26 mouse cellular contexts compared by ENCODE assay signal in genomic region chr12:70267314-70267713, GRCm38 (mm10). TPM values are rescaled to one million over a fixed set of nuclear protein-coding genes. Genes with fewer than 3 reads are reported as not detected.
A peak's percentile ranks its signal among the peaks of the same experiment; 100 is the strongest.
DNase-seq lines count a peak whose midpoint lies in the region; ATAC-seq and TF ChIP-seq lines count a peak whose summit lies in the region.
"Had no signal": no experiment of that assay in that cellular context is flagged by ENCODE, and none has a peak within 500 bp of the region (broad histone marks: within the 10 kb centered on the region; RNA-seq: fewer than 3 reads in every experiment).

No protein-coding gene starts in this region.

- no peak for TF ChIP-seq POLR2A in CH12.LX (IDR thresholded peaks at IDR 0.05; ENCODE audit: low read depth, low read length)

- 84% methylated on average over 9 of the region's 9 CpGs for WGBS in heart, embryonic 13.5 days
- WGBS in limb, embryonic 10.5 days = 86% methylated on average over 9 of the region's 9 CpGs
- 94% methylated on average over 9 of the region's 9 CpGs for WGBS in neural tube, embryonic 15.5 days

- no peak for TF ChIP-seq EP300 in CH12.LX (IDR thresholded peaks at IDR 0.05; ENCODE audit: low read length)

- H3K4me1 ChIP-seq in heart, embryonic 13.5 days = peaks cover 26% of the 10 kb centered on the region
- H3K4me1 ChIP-seq in CH12.LX (ENCODE audit: control insufficient read depth in 1 of 2, insufficient read depth in 2 of 2) = peaks cover 4 to 17% of the 10 kb centered on the region in 2 experiments; a peak in 2 of 4 replicates
- H3K4me1 ChIP-seq in limb, embryonic 10.5 days = peaks cover 27% of the 10 kb centered on the region
- H3K4me1 ChIP-seq in neural tube, embryonic 15.5 days = no peaks in the 10 kb centered on the region
- H3K4me1 ChIP-seq: forebrain, embryonic 13.5 days had no signal

- H3K27me3 ChIP-seq in heart, embryonic 13.5 days (replicated peaks) = no peaks in the 10 kb centered on the region
- H3K27me3 ChIP-seq in CH12.LX (replicated peaks) = no peaks in the 10 kb centered on the region
- no peaks in the 10 kb centered on the region for H3K27me3 ChIP-seq in limb, embryonic 10.5 days (ENCODE audit: low read depth, poor library complexity, severe bottlenecking)
- no peaks in the 10 kb centered on the region for H3K27me3 ChIP-seq in neural tube, embryonic 15.5 days (replicated peaks)
- H3K27me3 ChIP-seq: forebrain, embryonic 13.5 days; hindbrain, embryonic 12.5 days; liver, embryonic 15.5 days had no signal

- TF ChIP-seq CTCF in CH12.LX (conservative IDR thresholded peaks at IDR 0.05 in 1 of 2, IDR thresholded peaks at IDR 0.05 in 1 of 2; ENCODE audit: low read depth in 2 of 2, low read length in 2 of 2) = no peak

- no peaks in the 10 kb centered on the region for H3K9me3 ChIP-seq in heart, embryonic 13.5 days
- no peaks in the 10 kb centered on the region for H3K9me3 ChIP-seq in CH12.LX (replicated peaks; ENCODE audit: low read length)
- H3K9me3 ChIP-seq in limb, embryonic 10.5 days (replicated peaks) = no peaks in the 10 kb centered on the region
- no peaks in the 10 kb centered on the region for H3K9me3 ChIP-seq in neural tube, embryonic 15.5 days (replicated peaks)
- H3K9me3 ChIP-seq: forebrain, embryonic 13.5 days; G1E; hindbrain, embryonic 12.5 days; limb, embryonic 13.5 days; liver, embryonic 15.5 days had no signal

- no peak for ATAC-seq in heart, embryonic 13.5 days (ENCODE audit: extremely low read depth, insufficient number of reproducible peaks, low FRiP score, low TSS enrichment)
- ATAC-seq in granulocyte monocyte progenitor cell, adult 5-6 weeks (replicated peaks; ENCODE audit: poor library complexity, severe bottlenecking) = peak; percentile 65
- no peak for ATAC-seq in neural tube, embryonic 15.5 days (ENCODE audit: low FRiP score)
- ATAC-seq: activated CD4-positive, CD25-positive, alpha-beta regulatory T cell, adult 4 months; CD4-positive, CD25-positive, alpha-beta regulatory T cell, adult 4 months; forebrain, embryonic 13.5 days; inflammation-experienced regulatory T-cells, adult 6 months had no signal

- no peak overlapping the region for H3K4me3 ChIP-seq in heart, embryonic 13.5 days
- H3K4me3 ChIP-seq in CH12.LX (replicated peaks in 1 of 3; ENCODE audit: low read depth in 2 of 3, low read length in 2 of 3, poor library complexity in 1 of 3) = no peak overlapping the region
- H3K4me3 ChIP-seq in limb, embryonic 10.5 days = no peak overlapping the region
- H3K4me3 ChIP-seq in neural tube, embryonic 15.5 days (replicated peaks) = no peak overlapping the region
- H3K4me3 ChIP-seq: forebrain, embryonic 13.5 days; hindbrain, embryonic 12.5 days; limb, embryonic 13.5 days; liver, embryonic 15.5 days; myocyte had no signal

- H3K36me3 ChIP-seq in heart, embryonic 13.5 days = no peaks in the 10 kb centered on the region
- no peaks in the 10 kb centered on the region for H3K36me3 ChIP-seq in CH12.LX (replicated peaks in 1 of 2; ENCODE audit: control insufficient read depth in 1 of 2, insufficient read depth in 1 of 2, low read length in 1 of 2)
- H3K36me3 ChIP-seq in limb, embryonic 10.5 days = no peaks in the 10 kb centered on the region
- H3K36me3 ChIP-seq in neural tube, embryonic 15.5 days = peaks cover 48% of the 10 kb centered on the region
- H3K36me3 ChIP-seq: G1E; limb, embryonic 13.5 days; liver, embryonic 15.5 days had no signal

- H3K4me2 ChIP-seq in heart, embryonic 13.5 days = no peak overlapping the region
- peak overlapping the region; percentile 33; the same call in 1 of the 2 replicates for H3K4me2 ChIP-seq in CH12.LX (ENCODE audit: insufficient read depth, low read depth, poor library complexity, severe bottlenecking)
- H3K4me2 ChIP-seq in neural tube, embryonic 15.5 days = no peak overlapping the region
- H3K4me2 ChIP-seq: forebrain, embryonic 13.5 days; hindbrain, embryonic 12.5 days; limb, embryonic 13.5 days; liver, embryonic 15.5 days had no signal

- no peak overlapping the region for H3K9ac ChIP-seq in heart, embryonic 13.5 days
- no peak overlapping the region for H3K9ac ChIP-seq in CH12.LX (ENCODE audit: insufficient read depth, low read depth)
- no peak overlapping the region for H3K9ac ChIP-seq in neural tube, embryonic 15.5 days (replicated peaks)
- H3K9ac ChIP-seq: forebrain, embryonic 13.5 days; hindbrain, embryonic 12.5 days; limb, embryonic 13.5 days; liver, embryonic 15.5 days had no signal

- dilution Hi-C loops in CH12.LX (cut with MboI; ENCODE audit: extremely low pct_ligation_motif_present, extremely low pct_unique_long_range_greater_than_20kb, low sequenced_read_pairs) = no loop called here

- peak overlapping the region; percentile 88 for H3K27ac ChIP-seq in heart, embryonic 13.5 days (replicated peaks)
- H3K27ac ChIP-seq in CH12.LX (ENCODE audit: insufficient read depth, low read depth) = no peak overlapping the region
- 0 out of 2 replicates have a peak overlapping the region, but pooled peaks have one; percentile 47 for H3K27ac ChIP-seq in limb, embryonic 10.5 days
- no peak overlapping the region for H3K27ac ChIP-seq in neural tube, embryonic 15.5 days (replicated peaks)
- H3K27ac ChIP-seq: forebrain, embryonic 13.5 days; hindbrain, embryonic 12.5 days; limb, embryonic 13.5 days; liver, embryonic 15.5 days had no signal

- in situ Hi-C loops in CH12.LX (cut with MboI; ENCODE audit: low pct_ligation_motif_present, low pct_unique_long_range_greater_than_20kb, low sequenced_read_pairs) = no loop called here

- no peaks in the 10 kb centered on the region for H3K79me2 ChIP-seq in CH12.LX (replicated peaks; ENCODE audit: control insufficient read depth, extremely low read depth, insufficient read depth, poor library complexity, severe bottlenecking)

- no peak for TF ChIP-seq RAD21 in CH12.LX (IDR thresholded peaks at IDR 0.05; ENCODE audit: low read depth, low read length)

- no peak for DNase-seq in heart, adult 9 months (ENCODE audit: low spot score in 2 of 2)
- DNase-seq in CH12.LX (ENCODE audit: extremely low read depth) = no peak
- no peak for DNase-seq in limb, embryonic 10.5 days (ENCODE audit: low spot score)
- DNase-seq in right cerebral cortex, postnatal 25 days = no peak
- no peak for DNase-seq in left cerebral cortex, adult 18-20 months (ENCODE audit: low spot score in 2 of 2)
- DNase-seq: adrenal gland, postnatal 10 days; cerebellum, adult 11 months; cerebellum, postnatal 25 days; gastrocnemius, postnatal 14 days; kidney, adult 8-10 months; kidney, postnatal 14 days; layer of hippocampus, adult 9-11 months; midbrain, embryonic 14.5 days; thymus, adult 2 months had no signal

TF ChIP-seq in CH12.LX, 34 proteins besides CTCF, POLR2A, EP300 and RAD21:
- no peak for TF ChIP-seq GABPA (IDR thresholded peaks at IDR 0.05; ENCODE audit: insufficient replicate concordance, low read depth, low read length)
- no peak for TF ChIP-seq CHD2 (IDR thresholded peaks at IDR 0.05; ENCODE audit: low read length)
- TF ChIP-seq ETS1 (conservative IDR thresholded peaks at IDR 0.05; ENCODE audit: low read depth, low read length) = no peak
- TF ChIP-seq JUND (conservative IDR thresholded peaks at IDR 0.05; ENCODE audit: low read depth, low read length) = no peak
- no peak for TF ChIP-seq RCOR1 (conservative IDR thresholded peaks at IDR 0.05; ENCODE audit: low read depth, low read length)
- TF ChIP-seq ELF1 (IDR thresholded peaks at IDR 0.05; ENCODE audit: low read depth, low read length) = no peak
- TF ChIP-seq IRF4 (IDR thresholded peaks at IDR 0.05; ENCODE audit: low read depth, low read length) = no peak
- no peak for TF ChIP-seq CHD1 (IDR thresholded peaks at IDR 0.05; ENCODE audit: low read depth, low read length)
- TF ChIP-seq TCF12 (IDR thresholded peaks at IDR 0.05; ENCODE audit: low read depth, low read length) = no peak
- TF ChIP-seq MYC (IDR thresholded peaks at IDR 0.05; ENCODE audit: low read depth, low read length) = no peak
- no peak for TF ChIP-seq USF2 (conservative IDR thresholded peaks at IDR 0.05; ENCODE audit: low read depth, low read length)
- TF ChIP-seq MAX (IDR thresholded peaks at IDR 0.05; ENCODE audit: low read length) = no peak
- no peak for TF ChIP-seq SMC3 (IDR thresholded peaks at IDR 0.05; ENCODE audit: low read depth, low read length)
- TF ChIP-seq POLR2AphosphoS2 (IDR thresholded peaks at IDR 0.05; ENCODE audit: low read depth, low read length) = no peak
- TF ChIP-seq ZC3H11A (IDR thresholded peaks at IDR 0.05; ENCODE audit: low read depth, low read length) = no peak
- TF ChIP-seq MXI1 (IDR thresholded peaks at IDR 0.05; ENCODE audit: low read depth, low read length) = no peak
- TF ChIP-seq SIN3A (IDR thresholded peaks at IDR 0.05; ENCODE audit: low read length) = no peak
- TF ChIP-seq JUN (IDR thresholded peaks at IDR 0.05; ENCODE audit: insufficient read depth, low read depth, low read length) = no peak
- no peak for TF ChIP-seq KAT2A (IDR thresholded peaks at IDR 0.05; ENCODE audit: insufficient replicate concordance, low read length)
- TF ChIP-seq MAFK (IDR thresholded peaks at IDR 0.05; ENCODE audit: insufficient replicate concordance, low read length) = no peak

RNA-seq across cellular contexts. Expression of gene Pygl, which starts 36.0 kb away (rescaled TPM):
- 27.7 and 30.6 TPM in 2 replicates for polyA plus RNA-seq in heart, embryonic 13.5 days (2015; fragmentation: Nextera tagmentation; extraction: Ambion mirVana)
- total RNA-seq in CH12.LX (2012; rRNA removed) (0.25 and 1.1 TPM in 2 replicates), CH12.LX (2014; rRNA removed) (2.6 and 3.1 TPM in 2 replicates)
- polyA plus RNA-seq in CH12.LX (2012; ENCODE audit: insufficient read length, low read depth) = 7.8 and 8.5 TPM in 2 replicates
- total RNA-seq in granulocyte monocyte progenitor cell, adult 5-6 weeks (2014; fragmentation: Nextera tagmentation) = 54.6 and 74.4 TPM in 2 replicates
- total RNA-seq in granulocyte monocyte progenitor cell, adult 5-6 weeks (2017) = 119 and 127 TPM in 2 replicates
- polyA plus RNA-seq in limb, embryonic 10.5 days (2016; fragmentation: Nextera tagmentation; extraction: Ambion mirVana) = 5.4 and 5.5 TPM in 2 replicates
- 10.0 and 17.0 TPM in 2 replicates for polyA plus RNA-seq in neural tube, embryonic 15.5 days (2015; fragmentation: Nextera tagmentation; extraction: Ambion mirVana)
- total RNA-seq in left cerebral cortex, adult 18-20 months (2021) = 1 to 10 TPM; 3.8 to 5.8 TPM
- polyA plus RNA-seq: G1E had no signal

Comparison
In these comparisons a context has a peak if more than half of its experiments do, and no peak if none do; other contexts are left out.
1. H3K27ac ChIP-seq: peak in heart, embryonic 13.5 days (single experiment) and limb, embryonic 10.5 days (single experiment); none in CH12.LX (single experiment) and neural tube, embryonic 15.5 days (single experiment).